Mouse (Mus musculus) ES-E14 (cell line): Measurements from ENCODE around the gene Ralgds.

Source experiments
- CHD2 ChIP-seq: IDR thresholded peaks from 2 replicates; pipeline ENCODE4 v1.6.1; 2014; ENCODE audit warnings: mild to moderate bottlenecking, low read depth, low read length, inconsistent platforms
- HCFC1 ChIP-seq: IDR thresholded peaks from 2 replicates; pipeline ENCODE4 v1.6.1; 2012; ENCODE audit warnings: low read length, inconsistent platforms, borderline replicate concordance; ENCODE audit not compliant: insufficient read depth
- MAFK ChIP-seq: IDR thresholded peaks from 2 replicates; pipeline ENCODE4 v1.6.1; 2014; ENCODE audit warnings: mild to moderate bottlenecking, low read depth, low read length, inconsistent platforms; ENCODE audit not compliant: insufficient read depth
- ZC3H11A ChIP-seq: IDR thresholded peaks from 2 replicates; pipeline ENCODE4 v1.6.1; 2012; ENCODE audit warnings: low read depth, mild to moderate bottlenecking, inconsistent platforms, low read length, borderline replicate concordance
- ZNF384 ChIP-seq: IDR thresholded peaks from 2 replicates; pipeline ENCODE4 v1.6.1; 2012; ENCODE audit warnings: low read depth, low read length, inconsistent platforms

DNA sequence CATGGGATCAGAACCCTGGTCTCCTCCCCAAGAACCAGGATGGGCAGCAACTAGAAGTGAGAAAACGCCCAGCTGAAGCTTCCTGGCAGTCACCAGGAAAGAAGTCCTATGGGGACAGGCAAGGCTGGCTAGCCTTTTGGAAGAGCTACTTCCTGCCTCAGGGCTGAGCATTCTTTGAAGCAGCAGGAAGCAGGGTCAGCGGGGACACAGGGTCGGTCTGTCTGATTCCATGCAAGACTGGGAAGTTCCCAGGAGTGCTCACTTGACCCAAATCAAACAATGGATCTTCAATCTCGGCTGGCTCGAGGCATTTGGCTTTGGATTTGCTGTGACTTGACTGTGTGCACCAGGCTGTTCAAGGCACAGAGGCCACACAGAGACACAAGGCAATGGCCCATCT lies 53.6 kb downstream of the Ralgds start:
- TF ChIP-seq ZC3H11A (no peak), ZNF384 (no peak), CHD2 (no peak), MAFK (no peak), HCFC1 (no peak)
